In genomic region chr2:25785573-25786322, GRCm38 (mm10) we compare ENCODE assay signal across 29 mouse cellular contexts. TPM values are rescaled to one million over a fixed set of nuclear protein-coding genes. Genes with fewer than 3 reads are reported as not detected.
DNase-seq lines count a peak whose midpoint lies in the region; TF ChIP-seq lines count a peak whose summit lies in the region.
"Had no signal": no experiment of that assay in that cellular context is flagged by ENCODE, and none has a peak within 500 bp of the region (broad histone marks: within the 10 kb centered on the region; RNA-seq: fewer than 3 reads in every experiment).

No protein-coding gene starts in this region.

- no peaks in the 10 kb centered on the region for H3K36me3 ChIP-seq in myocyte (ENCODE audit: control insufficient read depth, insufficient read depth)
- H3K36me3 ChIP-seq: embryonic facial prominence, embryonic 13.5 days; G1E; hindbrain, embryonic 15.5 days had no signal

- H3ac ChIP-seq in myocyte (ENCODE audit: control insufficient read depth, insufficient read length) = no peak overlapping the region

- DNase-seq in heart, adult 11 months = peak; percentile 79
- DNase-seq in heart, postnatal 25 days (ENCODE audit: low spot score) = no peak
- DNase-seq in lung, postnatal 10 days = peak; percentile 23
- no peak for DNase-seq in lung, postnatal 14 days
- peak; percentile 31 for DNase-seq in embryo, embryonic 10.5 days (ENCODE audit: low spot score)
- DNase-seq in adrenal gland, adult 18-20 months (ENCODE audit: low spot score in 2 of 2) = no peak
- DNase-seq: adrenal gland, postnatal 14 days; cerebellum, adult 11-12 months; cerebellum, postnatal 36 days; forebrain, postnatal 0 days; kidney, postnatal 4 days; thymus, postnatal 36 days had no signal

- no peaks in the 10 kb centered on the region for H3K27me3 ChIP-seq in myocyte (ENCODE audit: control insufficient read depth, insufficient read depth, insufficient read length)
- H3K27me3 ChIP-seq: embryonic facial prominence, embryonic 13.5 days; hindbrain, embryonic 15.5 days had no signal

- no peaks in the 10 kb centered on the region for H3K79me2 ChIP-seq in myocyte (ENCODE audit: control insufficient read depth, insufficient read depth)

- peak overlapping the region; percentile 49 for H3K4me2 ChIP-seq in myocyte (ENCODE audit: low read depth)
- H3K4me2 ChIP-seq: embryonic facial prominence, embryonic 13.5 days; heart, embryonic 11.5 days; hindbrain, embryonic 15.5 days had no signal

- intact Hi-C loops in heart, postnatal 25 days (cut with DNase I) = no loop called here

- no peak for TF ChIP-seq POLR2A in myocyte (IDR thresholded peaks at IDR 0.05; ENCODE audit: insufficient read length, low read depth)

- H3K4me3 ChIP-seq in myocyte = no peak overlapping the region
- H3K4me3 ChIP-seq: embryonic facial prominence, embryonic 13.5 days; hindbrain, embryonic 15.5 days had no signal

TF ChIP-seq in myocyte, 11 proteins besides CTCF, POLR2A, EP300 and RAD21:
- TF ChIP-seq TCF3 (IDR thresholded peaks at IDR 0.05; ENCODE audit: insufficient read length, low read depth) (no peak), USF1 (IDR thresholded peaks at IDR 0.05; ENCODE audit: low read depth) (no peak), TCF12 (IDR thresholded peaks at IDR 0.05; ENCODE audit: insufficient read depth, poor library complexity, severe bottlenecking) (no peak), E2F4 (IDR thresholded peaks at IDR 0.05; ENCODE audit: insufficient read depth) (no peak), MYOG (IDR thresholded peaks at IDR 0.05; ENCODE audit: control insufficient read depth in 1 of 3, insufficient read depth in 1 of 3, insufficient read length in 2 of 3, low read depth in 2 of 3) (peak in 1 of 3 experiments; percentile 44), CEBPB (IDR thresholded peaks at IDR 0.05; ENCODE audit: insufficient read depth, poor library complexity, severe bottlenecking) (peak; percentile 76; the same call in 1 of the 2 replicates), POLR2AphosphoS2 (IDR thresholded peaks at IDR 0.05; ENCODE audit: insufficient read length, low read depth) (no peak)

RNA-seq across cellular contexts. Expression of gene Gm13539, which starts 3.7 kb away (rescaled TPM):
- total RNA-seq in heart, postnatal 25 days (2021) = not detected
- 0.17 TPM for polyA plus RNA-seq in myocyte (2012; fragmentation: generic; extraction: Trizol)
- total RNA-seq in adrenal gland, adult 18-20 months (2021) = not detected
- total RNA-seq: adrenal gland, postnatal 14 days; forebrain, postnatal 0 days; G1E; gastrocnemius, adult 18-20 months; gastrocnemius, postnatal 4 days; heart, postnatal 36 days; layer of hippocampus, postnatal 10 days; left cerebral cortex, postnatal 10 days had no signal
- polyA plus RNA-seq: activated CD4-positive, CD25-positive, alpha-beta regulatory T cell, adult 4 months; embryonic facial prominence, embryonic 13.5 days; forebrain, postnatal 0 days; G1E; heart, embryonic 11.5 days; hindbrain, embryonic 15.5 days; intestine, embryonic 16.5 days; kidney, embryonic 14.5 days; limb, embryonic 14.5 days; liver, embryonic 14.5 days; macrophage; neural tube, embryonic 11.5 days had no signal

RNA-seq across cellular contexts. Expression of gene Lcn11, which starts 8.9 kb away (rescaled TPM):
- not detected for total RNA-seq in heart, postnatal 25 days (2021)
- polyA plus RNA-seq in myocyte (2012; fragmentation: generic; extraction: Trizol) = not detected
- not detected for total RNA-seq in adrenal gland, adult 18-20 months (2021)
- total RNA-seq: adrenal gland, postnatal 14 days; forebrain, postnatal 0 days; G1E; gastrocnemius, adult 18-20 months; gastrocnemius, postnatal 4 days; heart, postnatal 36 days; layer of hippocampus, postnatal 10 days; left cerebral cortex, postnatal 10 days had no signal
- polyA plus RNA-seq: activated CD4-positive, CD25-positive, alpha-beta regulatory T cell, adult 4 months; embryonic facial prominence, embryonic 13.5 days; forebrain, postnatal 0 days; G1E; heart, embryonic 11.5 days; hindbrain, embryonic 15.5 days; intestine, embryonic 16.5 days; kidney, embryonic 14.5 days; limb, embryonic 14.5 days; liver, embryonic 14.5 days; macrophage; neural tube, embryonic 11.5 days had no signal

RNA-seq across cellular contexts. Expression of gene Lcn3, which starts 20.4 kb away (rescaled TPM):
- not detected for total RNA-seq in heart, postnatal 25 days (2021)
- polyA plus RNA-seq in myocyte (2012; fragmentation: generic; extraction: Trizol) = not detected
- not detected for total RNA-seq in adrenal gland, adult 18-20 months (2021)
- total RNA-seq: adrenal gland, postnatal 14 days; forebrain, postnatal 0 days; G1E; gastrocnemius, adult 18-20 months; gastrocnemius, postnatal 4 days; heart, postnatal 36 days; layer of hippocampus, postnatal 10 days; left cerebral cortex, postnatal 10 days had no signal
- polyA plus RNA-seq: activated CD4-positive, CD25-positive, alpha-beta regulatory T cell, adult 4 months; embryonic facial prominence, embryonic 13.5 days; forebrain, postnatal 0 days; G1E; heart, embryonic 11.5 days; hindbrain, embryonic 15.5 days; intestine, embryonic 16.5 days; limb, embryonic 14.5 days; liver, embryonic 14.5 days; macrophage; neural tube, embryonic 11.5 days had no signal

RNA-seq across cellular contexts. Expression of gene Glt6d1, which starts 29.9 kb away (rescaled TPM):
- total RNA-seq in heart, postnatal 25 days (2021) = not detected
- not detected for polyA plus RNA-seq in myocyte (2012; fragmentation: generic; extraction: Trizol)
- total RNA-seq in adrenal gland, adult 18-20 months (2021) = not detected
- total RNA-seq: adrenal gland, postnatal 14 days; forebrain, postnatal 0 days; G1E; gastrocnemius, adult 18-20 months; gastrocnemius, postnatal 4 days; heart, postnatal 36 days; layer of hippocampus, postnatal 10 days; left cerebral cortex, postnatal 10 days had no signal
- polyA plus RNA-seq: activated CD4-positive, CD25-positive, alpha-beta regulatory T cell, adult 4 months; embryonic facial prominence, embryonic 13.5 days; forebrain, postnatal 0 days; G1E; heart, embryonic 11.5 days; hindbrain, embryonic 15.5 days; intestine, embryonic 16.5 days; kidney, embryonic 14.5 days; limb, embryonic 14.5 days; liver, embryonic 14.5 days; macrophage; neural tube, embryonic 11.5 days had no signal

RNA-seq across cellular contexts. Expression of gene Lcn9, which starts 37.2 kb away (rescaled TPM):
- not detected for total RNA-seq in heart, postnatal 25 days (2021)
- not detected for polyA plus RNA-seq in myocyte (2012; fragmentation: generic; extraction: Trizol)
- total RNA-seq in adrenal gland, adult 18-20 months (2021) = not detected
- total RNA-seq: adrenal gland, postnatal 14 days; forebrain, postnatal 0 days; G1E; gastrocnemius, adult 18-20 months; gastrocnemius, postnatal 4 days; heart, postnatal 36 days; layer of hippocampus, postnatal 10 days; left cerebral cortex, postnatal 10 days had no signal
- polyA plus RNA-seq: activated CD4-positive, CD25-positive, alpha-beta regulatory T cell, adult 4 months; embryonic facial prominence, embryonic 13.5 days; forebrain, postnatal 0 days; G1E; heart, embryonic 11.5 days; hindbrain, embryonic 15.5 days; intestine, embryonic 16.5 days; kidney, embryonic 14.5 days; limb, embryonic 14.5 days; liver, embryonic 14.5 days; macrophage; neural tube, embryonic 11.5 days had no signal

Comparison
In these comparisons a context has a peak if more than half of its experiments do, and no peak if none do; other contexts are left out.
1. DNase-seq: peak in heart, adult 11 months (single experiment), lung, postnatal 10 days (single experiment) and embryo, embryonic 10.5 days (single experiment); none in heart, postnatal 25 days (single experiment), lung, postnatal 14 days (single experiment) and adrenal gland, adult 18-20 months (0 of 2).